In the genomic region with DNA sequence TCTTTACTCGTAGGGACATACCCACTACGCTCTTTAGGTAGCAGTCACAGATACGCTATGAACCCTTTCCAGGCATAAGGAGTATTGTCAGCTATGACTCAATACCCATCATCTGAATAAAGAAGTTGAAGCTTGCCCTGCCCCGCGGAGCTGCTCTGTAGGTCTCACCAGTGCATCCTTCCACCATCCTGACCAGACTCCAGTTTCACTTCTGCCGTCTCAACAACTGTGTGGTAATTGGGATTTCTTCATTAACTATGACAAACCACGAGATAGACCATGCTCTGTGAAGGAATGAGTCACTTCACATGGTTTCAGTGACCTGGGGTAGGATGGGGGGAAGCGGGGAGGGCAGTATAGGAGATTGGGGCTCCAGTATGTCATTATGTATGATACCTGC, we compare ENCODE assay signal across 25 mouse cellular contexts.
DNase-seq lines count a peak whose midpoint lies in the region; ATAC-seq and TF ChIP-seq lines count a peak whose summit lies in the region.
"Had no signal": no experiment of that assay in that cellular context is flagged by ENCODE, and none has a peak within 500 bp of the region (broad histone marks: within the 10 kb centered on the region; RNA-seq: fewer than 3 reads in every experiment).

No protein-coding gene starts in this region.

- TF ChIP-seq POLR2A in liver, adult 2 months (IDR thresholded peaks at IDR 0.05; ENCODE audit: extremely low read depth, insufficient read depth, low read length) = no peak
- no peak for TF ChIP-seq POLR2A in bone marrow macrophage, adult 2 months (IDR thresholded peaks at IDR 0.05; ENCODE audit: borderline replicate concordance, low read depth, low read length)

- no peak for ATAC-seq in liver, embryonic 12.5 days
- peak; percentile 92 for ATAC-seq in megakaryocyte progenitor cell, adult 5-6 weeks (replicated peaks; ENCODE audit: poor library complexity)
- ATAC-seq in kidney, embryonic 16.5 days (ENCODE audit: low FRiP score, low TSS enrichment) = no peak
- no peak for ATAC-seq in erythroid progenitor cell, adult 5-6 weeks (replicated peaks; ENCODE audit: low FRiP score, poor library complexity, severe bottlenecking)
- ATAC-seq: activated CD4-positive, CD25-positive, alpha-beta regulatory T cell, adult 4 months; forebrain, embryonic 16.5 days; intestine, postnatal 0 days; midbrain, embryonic 16.5 days had no signal

- no peaks in the 10 kb centered on the region for H3K36me3 ChIP-seq in liver, adult 2 months (ENCODE audit: control insufficient read depth, insufficient read depth, low read length)
- no peaks in the 10 kb centered on the region for H3K36me3 ChIP-seq in liver, embryonic 12.5 days
- H3K36me3 ChIP-seq in kidney, embryonic 16.5 days (ENCODE audit: insufficient read depth, low read length) = no peaks in the 10 kb centered on the region
- H3K36me3 ChIP-seq: embryonic facial prominence, embryonic 15.5 days; heart, embryonic 10.5 days; hindbrain, embryonic 12.5 days; midbrain, embryonic 10.5 days; neural tube, embryonic 15.5 days had no signal

- TF ChIP-seq CTCF in liver, adult 2 months (IDR thresholded peaks at IDR 0.05; ENCODE audit: low read depth, low read length) = no peak
- no peak for TF ChIP-seq CTCF in bone marrow macrophage, adult 2 months (IDR thresholded peaks at IDR 0.05; ENCODE audit: low read depth, low read length)

- H3K27ac ChIP-seq in liver, adult 2 months (replicated peaks; ENCODE audit: insufficient read depth, low read depth, low read length) = no peak overlapping the region
- H3K27ac ChIP-seq in liver, embryonic 12.5 days = no peak overlapping the region
- H3K27ac ChIP-seq in bone marrow macrophage, adult 2 months (ENCODE audit: insufficient read depth, low read depth, low read length) = 0 out of 2 replicates have a peak overlapping the region, but pooled peaks have one; percentile 7
- no peak overlapping the region for H3K27ac ChIP-seq in kidney, embryonic 16.5 days (ENCODE audit: low read length)
- H3K27ac ChIP-seq: embryonic facial prominence, embryonic 15.5 days; heart, embryonic 10.5 days; hindbrain, embryonic 12.5 days; left cerebral cortex, adult 2 months; midbrain, embryonic 10.5 days; neural tube, embryonic 15.5 days had no signal

- no peaks in the 10 kb centered on the region for H3K9me3 ChIP-seq in liver, embryonic 12.5 days (replicated peaks)
- H3K9me3 ChIP-seq in kidney, embryonic 16.5 days (ENCODE audit: low read length) = no peaks in the 10 kb centered on the region
- H3K9me3 ChIP-seq: embryonic facial prominence, embryonic 15.5 days; heart, embryonic 10.5 days; hindbrain, embryonic 12.5 days; midbrain, embryonic 10.5 days; neural tube, embryonic 15.5 days had no signal

- peaks cover 6% of the 10 kb centered on the region; the same call in 1 of the 2 replicates for H3K4me1 ChIP-seq in liver, adult 2 months (ENCODE audit: control insufficient read depth, insufficient read depth, low read length)
- H3K4me1 ChIP-seq in liver, embryonic 12.5 days = peaks cover 9% of the 10 kb centered on the region; the same call in 1 of the 2 replicates
- H3K4me1 ChIP-seq in bone marrow macrophage, adult 2 months (ENCODE audit: control insufficient read depth, insufficient read depth, low read length) = peaks cover 31% of the 10 kb centered on the region
- H3K4me1 ChIP-seq in kidney, embryonic 16.5 days (ENCODE audit: insufficient read depth, low read length) = no peaks in the 10 kb centered on the region
- H3K4me1 ChIP-seq: embryonic facial prominence, embryonic 15.5 days; hindbrain, embryonic 12.5 days; midbrain, embryonic 10.5 days; neural tube, embryonic 15.5 days had no signal

- H3K27me3 ChIP-seq in liver, adult 2 months (ENCODE audit: control insufficient read depth, insufficient read depth, low read length) = no peaks in the 10 kb centered on the region
- H3K27me3 ChIP-seq in liver, embryonic 12.5 days (replicated peaks) = no peaks in the 10 kb centered on the region
- H3K27me3 ChIP-seq in kidney, embryonic 16.5 days (ENCODE audit: insufficient read depth, low read length) = no peaks in the 10 kb centered on the region
- H3K27me3 ChIP-seq: embryonic facial prominence, embryonic 15.5 days; hindbrain, embryonic 12.5 days; neural tube, embryonic 15.5 days had no signal

- no peaks in the 10 kb centered on the region for H3K79me2 ChIP-seq in liver, adult 2 months (ENCODE audit: control insufficient read depth, insufficient read depth, low read length)

- no peak overlapping the region for H3K4me3 ChIP-seq in liver, adult 2 months (ENCODE audit: insufficient read depth, low read depth, low read length)
- no peak overlapping the region for H3K4me3 ChIP-seq in liver, embryonic 12.5 days
- no peak overlapping the region for H3K4me3 ChIP-seq in bone marrow macrophage, adult 2 months (ENCODE audit: insufficient read depth, low read length)
- H3K4me3 ChIP-seq in kidney, embryonic 16.5 days (ENCODE audit: low read length) = no peak overlapping the region
- H3K4me3 ChIP-seq: embryonic facial prominence, embryonic 15.5 days; heart, embryonic 10.5 days; hindbrain, embryonic 12.5 days; left cerebral cortex, adult 2 months; midbrain, embryonic 10.5 days; neural tube, embryonic 15.5 days had no signal

- peak; percentile 40 for DNase-seq in liver, adult 2 months (ENCODE audit: extremely low read depth, low read depth, low spot score)
- DNase-seq in A20 (ENCODE audit: low read depth, low spot score) = peak; percentile 74
- DNase-seq in cerebellum, postnatal 36 days = no peak
- DNase-seq: adrenal gland, adult 8-10 months; cerebellum, adult 2 months; cerebellum, postnatal 25 days; kidney, postnatal 36 days; lung, adult 2 months; thymus, adult 18-20 months; thymus, postnatal 36 days had no signal

- no peak overlapping the region for H3K4me2 ChIP-seq in liver, embryonic 12.5 days
- no peak overlapping the region for H3K4me2 ChIP-seq in kidney, embryonic 16.5 days (replicated peaks; ENCODE audit: low read depth, low read length)
- H3K4me2 ChIP-seq: embryonic facial prominence, embryonic 15.5 days; hindbrain, embryonic 12.5 days; neural tube, embryonic 15.5 days had no signal

- 94% methylated on average over 8 of the region's 8 CpGs for WGBS in liver, adult 2 months
- 74% methylated on average over 8 of the region's 8 CpGs for WGBS in liver, embryonic 12.5 days (ENCODE audit: insufficient replicate concordance)
- 91% methylated on average over 8 of the region's 8 CpGs for WGBS in kidney, embryonic 16.5 days

- no peak overlapping the region for H3K9ac ChIP-seq in liver, adult 2 months (ENCODE audit: low read depth, low read length)
- no peak overlapping the region for H3K9ac ChIP-seq in liver, embryonic 12.5 days
- H3K9ac ChIP-seq in kidney, embryonic 16.5 days (replicated peaks; ENCODE audit: low read length) = no peak overlapping the region
- H3K9ac ChIP-seq: embryonic facial prominence, embryonic 15.5 days; hindbrain, embryonic 12.5 days; neural tube, embryonic 15.5 days had no signal

Comparison
In these comparisons a context has a peak if more than half of its experiments do, and no peak if none do; other contexts are left out.
1. DNase-seq: peak in liver, adult 2 months (single experiment) and A20 (single experiment); none in cerebellum, postnatal 36 days (0 of 2).